ENCODE assay signal across 8 mouse cellular contexts in genomic region chr3:54734411-54735246, GRCm38 (mm10). TPM values are rescaled to one million over a fixed set of nuclear protein-coding genes. Genes with fewer than 3 reads are reported as not detected.
A peak's percentile ranks its signal among the peaks of the same experiment; 100 is the strongest.
DNase-seq lines count a peak whose midpoint lies in the region; ATAC-seq and TF ChIP-seq lines count a peak whose summit lies in the region.

No protein-coding gene starts in this region.

- H3K4me3 ChIP-seq in forebrain, embryonic 14.5 days (ENCODE audit: low read depth, low read length): peak overlapping the region; percentile 87
- peak overlapping the region; percentile 90 for H3K4me3 ChIP-seq in liver, embryonic 16.5 days (ENCODE audit: low read depth, low read length)
- H3K4me3 ChIP-seq in neural tube, embryonic 12.5 days: peak overlapping the region; percentile 88
- peak overlapping the region; percentile 88 for H3K4me3 ChIP-seq in stomach, postnatal 0 days (ENCODE audit: low read depth, low read length)

- peak; percentile 89 for DNase-seq in ES-CJ7 (ENCODE audit: low read depth, low spot score)
- peak; percentile 84 for DNase-seq in c-Kit-positive CD71-positive TER-119-positive erythroid progenitor cells, embryonic 14.5 days (ENCODE audit: low spot score)
- DNase-seq in forebrain, embryonic 14.5 days (ENCODE audit: low spot score): peak; percentile 93
- peak; percentile 94 to 95 for DNase-seq in heart, postnatal 14 days
- peak; percentile 32 for DNase-seq in large intestine, adult 2 months (ENCODE audit: low read depth, low spot score)
- peak; percentile 92 for DNase-seq in stomach, postnatal 0 days (ENCODE audit: low spot score)

- peak overlapping the region; percentile 98 for H3K27ac ChIP-seq in forebrain, embryonic 14.5 days (ENCODE audit: low read depth, low read length)
- peak overlapping the region; percentile 100 for H3K27ac ChIP-seq in liver, embryonic 16.5 days (ENCODE audit: low read length)
- peak overlapping the region; percentile 96 for H3K27ac ChIP-seq in neural tube, embryonic 12.5 days
- H3K27ac ChIP-seq in stomach, postnatal 0 days (replicated peaks): peak overlapping the region; percentile 99

- H3K36me3 ChIP-seq in forebrain, embryonic 14.5 days (ENCODE audit: control insufficient read depth, insufficient read depth, low read length): peaks cover 49% of the 10 kb centered on the region
- H3K36me3 ChIP-seq in liver, embryonic 16.5 days (ENCODE audit: control insufficient read depth, insufficient read depth): peaks cover 26% of the 10 kb centered on the region
- peaks cover 27% of the 10 kb centered on the region for H3K36me3 ChIP-seq in neural tube, embryonic 12.5 days
- peaks cover 7% of the 10 kb centered on the region; the same call in 1 of the 2 replicates for H3K36me3 ChIP-seq in stomach, postnatal 0 days (ENCODE audit: control insufficient read depth, insufficient read depth, low read length)

- intact Hi-C loops in heart, postnatal 14 days (cut with DNase I): loop anchor here (2.0 to 5.0 kb wide), 3 partner anchors 42 to 328 kb away; partner anchors contain the start of genes Rfxap and Supt20

- H3K9ac ChIP-seq in forebrain, embryonic 14.5 days (ENCODE audit: low read length): peak overlapping the region; percentile 90
- H3K9ac ChIP-seq in liver, embryonic 16.5 days (ENCODE audit: low read depth, low read length): peak overlapping the region; percentile 95
- peak overlapping the region; percentile 86 for H3K9ac ChIP-seq in neural tube, embryonic 12.5 days
- H3K9ac ChIP-seq in stomach, postnatal 0 days (ENCODE audit: low read length): peak overlapping the region; percentile 93

- peak; percentile 95 for ATAC-seq in forebrain, embryonic 14.5 days
- peak; percentile 93 for ATAC-seq in liver, embryonic 16.5 days (ENCODE audit: low read depth)
- peak; percentile 95 for ATAC-seq in neural tube, embryonic 12.5 days (ENCODE audit: low FRiP score, low read depth)
- peak; percentile 93 for ATAC-seq in stomach, postnatal 0 days (ENCODE audit: low FRiP score, low TSS enrichment)

- no peaks in the 10 kb centered on the region for H3K27me3 ChIP-seq in forebrain, embryonic 14.5 days (replicated peaks; ENCODE audit: control insufficient read depth, insufficient read depth, low read length)
- no peaks in the 10 kb centered on the region for H3K27me3 ChIP-seq in liver, embryonic 16.5 days (ENCODE audit: control insufficient read depth, insufficient read depth, low read depth, low read length)
- H3K27me3 ChIP-seq in neural tube, embryonic 12.5 days (replicated peaks): no peaks in the 10 kb centered on the region
- H3K27me3 ChIP-seq in stomach, postnatal 0 days (ENCODE audit: control insufficient read depth, insufficient read depth, low read length): no peaks in the 10 kb centered on the region

- no peak for TF ChIP-seq CTCF in stomach, postnatal 0 days (IDR thresholded peaks at IDR 0.05; ENCODE audit: low read depth)

- H3K4me2 ChIP-seq in forebrain, embryonic 14.5 days (ENCODE audit: low read length): peak overlapping the region; percentile 81
- peak overlapping the region; percentile 98 for H3K4me2 ChIP-seq in liver, embryonic 16.5 days (ENCODE audit: low read depth, low read length)
- peak overlapping the region; percentile 85 for H3K4me2 ChIP-seq in neural tube, embryonic 12.5 days (replicated peaks)
- peak overlapping the region; percentile 93 for H3K4me2 ChIP-seq in stomach, postnatal 0 days (replicated peaks; ENCODE audit: low read depth)

- under 1% methylated on average over 68 of the region's 84 CpGs for WGBS in forebrain, embryonic 14.5 days
- under 1% methylated on average over 84 of the region's 84 CpGs for WGBS in large intestine, adult 2 months
- WGBS in liver, embryonic 16.5 days (ENCODE audit: insufficient replicate concordance): under 1% methylated on average over 80 of the region's 84 CpGs
- under 1% methylated on average over 77 of the region's 84 CpGs for WGBS in neural tube, embryonic 12.5 days
- WGBS in stomach, postnatal 0 days: under 1% methylated on average over 73 of the region's 84 CpGs

- 0 out of 2 replicates have a peak, but pooled peaks cover 7% of the 10 kb centered on the region for H3K4me1 ChIP-seq in forebrain, embryonic 14.5 days (ENCODE audit: control insufficient read depth, insufficient read depth, low read length)
- peaks cover 23% of the 10 kb centered on the region for H3K4me1 ChIP-seq in liver, embryonic 16.5 days (ENCODE audit: control insufficient read depth, low read depth, low read length)
- H3K4me1 ChIP-seq in neural tube, embryonic 12.5 days: peaks cover 13% of the 10 kb centered on the region
- H3K4me1 ChIP-seq in stomach, postnatal 0 days (replicated peaks; ENCODE audit: control insufficient read depth, insufficient read depth): no peaks in the 10 kb centered on the region

- H3K9me3 ChIP-seq in forebrain, embryonic 14.5 days (replicated peaks; ENCODE audit: control insufficient read depth, low read length): no peaks in the 10 kb centered on the region
- H3K9me3 ChIP-seq in liver, embryonic 16.5 days (replicated peaks; ENCODE audit: control insufficient read depth, low read length): no peaks in the 10 kb centered on the region
- no peaks in the 10 kb centered on the region for H3K9me3 ChIP-seq in neural tube, embryonic 12.5 days
- H3K9me3 ChIP-seq in stomach, postnatal 0 days (ENCODE audit: control insufficient read depth, low read length): no peaks in the 10 kb centered on the region

- no peak for TF ChIP-seq EP300 in stomach, postnatal 0 days (optimal IDR thresholded peaks at IDR 0.05)

RNA-seq across cellular contexts. Expression of gene Exosc8, which starts 0.6 kb away (rescaled TPM):
- polyA plus RNA-seq in forebrain, embryonic 14.5 days (2014; fragmentation: Nextera tagmentation; extraction: Ambion mirVana): 98.5 and 101 TPM in 2 replicates
- total RNA-seq in heart, postnatal 14 days (2021): 10 to 100 TPM; 17.3 to 22.3 TPM
- 29.8 and 32.3 TPM in 2 replicates for polyA plus RNA-seq in large intestine, adult 2 months (2012; rRNA removed)
- polyA plus RNA-seq in liver, embryonic 16.5 days (2015; fragmentation: Nextera tagmentation; extraction: Ambion mirVana): 52.2 and 57.2 TPM in 2 replicates
- 96.2 and 98.1 TPM in 2 replicates for polyA plus RNA-seq in neural tube, embryonic 12.5 days (2016; fragmentation: Nextera tagmentation; extraction: Ambion mirVana)
- polyA plus RNA-seq in stomach, postnatal 0 days (2015; fragmentation: Nextera tagmentation; extraction: Ambion mirVana): 37.1 and 41.3 TPM in 2 replicates

RNA-seq across cellular contexts. Expression of gene Alg5, which starts 0.7 kb away (rescaled TPM):
- polyA plus RNA-seq in forebrain, embryonic 14.5 days (2014; fragmentation: Nextera tagmentation; extraction: Ambion mirVana): 55.8 and 60.2 TPM in 2 replicates
- 10 to 100 TPM; 11.9 to 12.0 TPM for total RNA-seq in heart, postnatal 14 days (2021)
- 18.6 and 21.8 TPM in 2 replicates for polyA plus RNA-seq in large intestine, adult 2 months (2012; rRNA removed)
- polyA plus RNA-seq in liver, embryonic 16.5 days (2015; fragmentation: Nextera tagmentation; extraction: Ambion mirVana): 19.0 and 22.5 TPM in 2 replicates
- polyA plus RNA-seq in neural tube, embryonic 12.5 days (2016; fragmentation: Nextera tagmentation; extraction: Ambion mirVana): 44.2 and 45.5 TPM in 2 replicates
- 81.3 and 84.7 TPM in 2 replicates for polyA plus RNA-seq in stomach, postnatal 0 days (2015; fragmentation: Nextera tagmentation; extraction: Ambion mirVana)

RNA-seq across cellular contexts. Expression of gene Gm21958, which starts 20.5 kb away (rescaled TPM):
- polyA plus RNA-seq in forebrain, embryonic 14.5 days (2014; fragmentation: Nextera tagmentation; extraction: Ambion mirVana): 1.1 TPM in 1 of 2 replicates, not detected in the other
- not detected for total RNA-seq in heart, postnatal 14 days (2021)
- polyA plus RNA-seq in large intestine, adult 2 months (2012; rRNA removed): not detected in 2 replicates
- polyA plus RNA-seq in liver, embryonic 16.5 days (2015; fragmentation: Nextera tagmentation; extraction: Ambion mirVana): not detected in 2 replicates
- 1.1 TPM in 1 of 2 replicates, not detected in the other for polyA plus RNA-seq in neural tube, embryonic 12.5 days (2016; fragmentation: Nextera tagmentation; extraction: Ambion mirVana)
- 0.48 TPM in 1 of 2 replicates, not detected in the other for polyA plus RNA-seq in stomach, postnatal 0 days (2015; fragmentation: Nextera tagmentation; extraction: Ambion mirVana)

RNA-seq across cellular contexts. Expression of gene Smad9, which starts 20.8 kb away (rescaled TPM):
- 0.17 and 0.30 TPM in 2 replicates for polyA plus RNA-seq in forebrain, embryonic 14.5 days (2014; fragmentation: Nextera tagmentation; extraction: Ambion mirVana)
- 1 to 10 TPM; 1.2 to 2.2 TPM for total RNA-seq in heart, postnatal 14 days (2021)
- polyA plus RNA-seq in large intestine, adult 2 months (2012; rRNA removed): 0.53 and 1.1 TPM in 2 replicates
- polyA plus RNA-seq in liver, embryonic 16.5 days (2015; fragmentation: Nextera tagmentation; extraction: Ambion mirVana): 0.04 and 0.05 TPM in 2 replicates
- polyA plus RNA-seq in neural tube, embryonic 12.5 days (2016; fragmentation: Nextera tagmentation; extraction: Ambion mirVana): 0.44 and 0.45 TPM in 2 replicates
- polyA plus RNA-seq in stomach, postnatal 0 days (2015; fragmentation: Nextera tagmentation; extraction: Ambion mirVana): 0.56 and 0.87 TPM in 2 replicates

RNA-seq across cellular contexts. Expression of gene Supt20, which starts 42.0 kb away (rescaled TPM):
- 74.2 and 87.7 TPM in 2 replicates for polyA plus RNA-seq in forebrain, embryonic 14.5 days (2014; fragmentation: Nextera tagmentation; extraction: Ambion mirVana)
- 10 to 100 TPM; 28.3 to 29.9 TPM for total RNA-seq in heart, postnatal 14 days (2021)
- polyA plus RNA-seq in large intestine, adult 2 months (2012; rRNA removed): 27.7 and 40.8 TPM in 2 replicates
- polyA plus RNA-seq in liver, embryonic 16.5 days (2015; fragmentation: Nextera tagmentation; extraction: Ambion mirVana): 30.2 and 30.3 TPM in 2 replicates
- 97.0 and 104 TPM in 2 replicates for polyA plus RNA-seq in neural tube, embryonic 12.5 days (2016; fragmentation: Nextera tagmentation; extraction: Ambion mirVana)
- polyA plus RNA-seq in stomach, postnatal 0 days (2015; fragmentation: Nextera tagmentation; extraction: Ambion mirVana): 36.0 and 40.8 TPM in 2 replicates

Comparison
In these comparisons a context has a peak if more than half of its experiments do, and no peak if none do; other contexts are left out.
1. Peak in every context shown above with its lines: DNase-seq, ATAC-seq, H3K4me3 ChIP-seq and H3K27ac ChIP-seq.
2. DNase-seq: peak in every context shown above with its lines; median percentile 94 in heart, postnatal 14 days; 93 in forebrain, embryonic 14.5 days; 92 in stomach, postnatal 0 days; 89 in ES-CJ7; 84 in c-Kit-positive CD71-positive TER-119-positive erythroid progenitor cells, embryonic 14.5 days; 32 in large intestine, adult 2 months.